Mouse (Mus musculus) midbrain, embryonic 11.5 days (tissue): ENCODE measurements at regions not wholly inside any gene's neighbourhood (a gene's known extent, or its start where the extent isn't known, plus 50 kb on each side); places are given as distances from the start of the nearest gene placed in this dataset.
"Not testable (repeated sequence)": the region's sequence is repeated elsewhere in the genome, so short reads cannot be mapped to it uniquely, and the experiment has no call there.

Experiments used
- ATAC-seq: fragments of 200-750 bp; cut with Nextera tagmentation; 2 replicates; pipeline ENCODE4 v1.8.0; 2017; ENCODE audit warnings: moderate TSS enrichment, moderate library complexity; ENCODE audit not compliant: low FRiP score
- DNase-seq: peaks from one replicate; pipeline ENCODE4 v3.0.0; 2015; ENCODE audit warnings: low spot score; ENCODE audit errors: missing footprints
- H3K27ac ChIP-seq: fragments of 300-500 bp; sonication (generic); 2 replicates; pipeline ENCODE4 v1.5.1; 2014; ENCODE audit warnings: low read depth, low read length
- H3K27me3 ChIP-seq: fragments of 300-500 bp; sonication (generic); 2 replicates; pipeline ENCODE4 v1.6.1; 2014; ENCODE audit warnings: mild to moderate bottlenecking, low read length, moderate library complexity, mixed read lengths; ENCODE audit not compliant: control insufficient read depth, insufficient read depth
- H3K36me3 ChIP-seq: fragments of 300-500 bp; sonication (generic); 2 replicates; pipeline ENCODE4 v1.6.1; 2014; ENCODE audit warnings: mild to moderate bottlenecking, low read length, moderate library complexity, mixed read lengths; ENCODE audit not compliant: control insufficient read depth, insufficient read depth
- H3K4me1 ChIP-seq: fragments of 300-500 bp; sonication (generic); 2 replicates; pipeline ENCODE4 v1.6.1; 2014; ENCODE audit warnings: low read length; ENCODE audit not compliant: control insufficient read depth, insufficient read depth
- H3K4me2 ChIP-seq: fragments of 300-500 bp; sonication (generic); 2 replicates; pipeline ENCODE4 v1.6.1; 2014; ENCODE audit warnings: mild to moderate bottlenecking, moderate library complexity
- H3K4me3 ChIP-seq: fragments of 300-500 bp; sonication (generic); 2 replicates; pipeline ENCODE4 v1.5.1; 2014; ENCODE audit warnings: low read depth, low read length
- H3K9ac ChIP-seq: fragments of 300-500 bp; sonication (generic); 2 replicates; pipeline ENCODE4 v1.6.1; 2014; ENCODE audit warnings: low read length
- H3K9me3 ChIP-seq: fragments of 300-500 bp; sonication (generic); 2 replicates; pipeline ENCODE4 v1.6.1; 2016; ENCODE audit warnings: low read length; ENCODE audit not compliant: control insufficient read depth
- WGBS: fragments of 180-500 bp; shearing (Covaris S2); extraction: QIAGEN DNeasy Blood & Tissue Kit; methylation state at CpG from one replicate; pipeline ENCODE4 v1.1.7; 2014; 5-methylcytosine and 5-hydroxymethylcytosine counted together

GRCm38 (mm10) chr2:147307488-147308386, 54.0 kb upstream of the Pax1 start:
- DNase-seq = peak; percentile 98
- Histone ChIP-seq H3K27me3 (peaks cover 2% of the 10 kb centered on the region; the same call in 1 of the 2 replicates), H3K36me3 (no peaks in the 10 kb centered on the region), H3K4me2 (no peak overlapping the region), H3K9ac (no peak overlapping the region), H3K4me1 (no peaks in the 10 kb centered on the region), H3K27ac (no peak overlapping the region), H3K4me3 (no peak overlapping the region), H3K9me3 (no peaks in the 10 kb centered on the region)
- WGBS = 13% methylated on average over 12 of the region's 12 CpGs
- ATAC-seq = peak; percentile 91

- Histone ChIP-seq H3K36me3 (no peaks in the 10 kb centered on the region), H3K27me3 (peaks cover 2% of the 10 kb centered on the region; the same call in 1 of the 2 replicates), H3K4me2 (no peak overlapping the region), H3K9me3 (no peaks in the 10 kb centered on the region), H3K9ac (no peak overlapping the region), H3K27ac (no peak overlapping the region), H3K4me3 (no peak overlapping the region), H3K4me1 (no peaks in the 10 kb centered on the region)
- no peak for ATAC-seq
- DNase-seq = no peak
- 78% methylated on average over 6 of the region's 6 CpGs for WGBS
These were observed 55.0 kb upstream of the Pax1 start for GRCm38 (mm10) chr2:147306728-147307127.

GRCm38 (mm10) chr2:147305262-147305661, 56.5 kb upstream of the Pax1 start:
- Histone ChIP-seq H3K9me3 (no peaks in the 10 kb centered on the region), H3K9ac (no peak overlapping the region), H3K4me2 (no peak overlapping the region), H3K4me1 (no peaks in the 10 kb centered on the region), H3K4me3 (no peak overlapping the region), H3K36me3 (no peaks in the 10 kb centered on the region), H3K27me3 (peaks cover 2% of the 10 kb centered on the region; the same call in 1 of the 2 replicates), H3K27ac (no peak overlapping the region)
- DNase-seq (peak; percentile 92), ATAC-seq (peak; percentile 36; the same call in 1 of the 2 replicates)
- 18% methylated on average over 5 of the region's 5 CpGs for WGBS

GRCm38 (mm10) chr2:147300503-147300902, 61.2 kb upstream of the Pax1 start:
- Histone ChIP-seq H3K27ac (no peak overlapping the region), H3K36me3 (no peaks in the 10 kb centered on the region), H3K27me3 (no peaks in the 10 kb centered on the region), H3K9me3 (no peaks in the 10 kb centered on the region), H3K4me1 (no peaks in the 10 kb centered on the region), H3K4me2 (no peak overlapping the region), H3K9ac (no peak overlapping the region), H3K4me3 (no peak overlapping the region)
- ATAC-seq = no peak
- DNase-seq = no peak
- WGBS = 92% methylated on average over 1 of the region's 1 CpGs

GRCm38 (mm10) chr2:147299359-147299758, 62.4 kb upstream of the Pax1 start:
- Histone ChIP-seq H3K4me2 (no peak overlapping the region), H3K36me3 (no peaks in the 10 kb centered on the region), H3K4me1 (no peaks in the 10 kb centered on the region), H3K27ac (no peak overlapping the region), H3K4me3 (no peak overlapping the region), H3K27me3 (no peaks in the 10 kb centered on the region), H3K9me3 (no peaks in the 10 kb centered on the region), H3K9ac (no peak overlapping the region)
- no peak for DNase-seq
- 77% methylated on average over 3 of the region's 3 CpGs for WGBS
- ATAC-seq = no peak

- Histone ChIP-seq H3K27ac (no peak overlapping the region), H3K27me3 (no peaks in the 10 kb centered on the region), H3K4me3 (no peak overlapping the region), H3K36me3 (no peaks in the 10 kb centered on the region), H3K9ac (no peak overlapping the region), H3K4me1 (no peaks in the 10 kb centered on the region), H3K4me2 (no peak overlapping the region), H3K9me3 (no peaks in the 10 kb centered on the region)
- DNase-seq (no peak), ATAC-seq (no peak)
- 75% methylated on average over 7 of the region's 7 CpGs for WGBS
These were observed 63.2 kb upstream of the Pax1 start for GRCm38 (mm10) chr2:147298499-147298896.

GRCm38 (mm10) chr2:147297876-147298498, 63.7 kb upstream of the Pax1 start:
- no peak for ATAC-seq

GRCm38 (mm10) chr2:147294926-147295325, 66.8 kb upstream of the Pax1 start:
- not testable (repeated sequence) for DNase-seq, H3K27ac ChIP-seq, H3K4me3 ChIP-seq, ATAC-seq, H3K9me3 ChIP-seq, H3K9ac ChIP-seq, H3K27me3 ChIP-seq, H3K4me2 ChIP-seq, H3K36me3 ChIP-seq, H3K4me1 ChIP-seq
- WGBS = 90% methylated on average over 2 of the region's 2 CpGs

More at GRCm38 (mm10) chr2:147297876-147298498, 63.7 kb upstream of the Pax1 start:
- Histone ChIP-seq H3K4me3 (no peak overlapping the region), H3K9me3 (no peaks in the 10 kb centered on the region), H3K27me3 (no peaks in the 10 kb centered on the region), H3K9ac (no peak overlapping the region), H3K36me3 (no peaks in the 10 kb centered on the region), H3K4me1 (no peaks in the 10 kb centered on the region), H3K4me2 (no peak overlapping the region), H3K27ac (no peak overlapping the region)
- DNase-seq = no peak
- 81% methylated on average over 11 of the region's 11 CpGs for WGBS

GRCm38 (mm10) chr2:147293294-147293688, 68.4 kb upstream of the Pax1 start:
- Histone ChIP-seq H3K9me3 (no peaks in the 10 kb centered on the region), H3K4me3 (no peak overlapping the region), H3K9ac (no peak overlapping the region), H3K36me3 (no peaks in the 10 kb centered on the region), H3K4me1 (no peaks in the 10 kb centered on the region), H3K4me2 (no peak overlapping the region), H3K27me3 (no peaks in the 10 kb centered on the region), H3K27ac (no peak overlapping the region)
- DNase-seq = no peak
- no peak for ATAC-seq
- WGBS = 52% methylated on average over 3 of the region's 3 CpGs
